33 mouse cellular contexts compared by ENCODE assay signal in the genomic region with DNA sequence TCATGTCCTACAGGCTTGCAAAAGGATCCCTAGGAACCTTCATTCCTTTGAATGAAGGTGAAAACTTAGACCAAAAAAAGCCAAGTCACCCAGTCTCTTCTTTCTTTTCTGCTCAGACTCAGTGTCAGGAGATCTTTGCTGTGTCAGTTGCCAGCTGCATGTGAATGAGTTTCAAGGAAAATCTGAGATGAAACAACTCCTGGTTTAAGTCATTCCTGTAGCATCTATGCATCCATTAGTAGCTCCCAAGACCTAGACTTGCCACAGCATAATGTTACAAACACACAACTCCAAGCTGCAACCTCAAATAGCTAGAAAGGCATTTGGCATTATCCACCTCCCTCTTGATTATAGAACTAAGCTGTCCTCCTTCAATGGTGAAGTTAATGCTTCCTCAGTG. TPM values are rescaled to one million over a fixed set of nuclear protein-coding genes. Genes with fewer than 3 reads are reported as not detected.
"Had no signal": no experiment of that assay in that cellular context is flagged by ENCODE, and none has a peak within 500 bp of the region (broad histone marks: within the 10 kb centered on the region; RNA-seq: fewer than 3 reads in every experiment).

No protein-coding gene starts in this region.

RNA-seq across cellular contexts. Expression of a gene that starts 0.6 kb away (rescaled TPM):
- total RNA-seq: gastrocnemius, adult 18-20 months; gastrocnemius, adult 8-10 months; gastrocnemius, postnatal 14 days; gastrocnemius, postnatal 36 days; layer of hippocampus, adult 18-20 months; layer of hippocampus, postnatal 14 days; layer of hippocampus, postnatal 36 days; left cerebral cortex, adult 18-20 months; left cerebral cortex, postnatal 10 days; left cerebral cortex, postnatal 25 days; left cerebral cortex, postnatal 4 days had no signal
- polyA plus RNA-seq: hindbrain, embryonic 11.5 days; hindbrain, embryonic 13.5 days; hindbrain, embryonic 15.5 days; hindbrain, postnatal 0 days; limb, embryonic 11.5 days; limb, embryonic 13.5 days had no signal

RNA-seq across cellular contexts. Expression of a gene that starts 44.3 kb away (rescaled TPM):
- total RNA-seq: gastrocnemius, adult 18-20 months; gastrocnemius, adult 8-10 months; gastrocnemius, postnatal 14 days; gastrocnemius, postnatal 36 days; heart, postnatal 14 days; heart, postnatal 36 days; hematopoietic stem cell, adult 5-6 weeks; hindbrain, postnatal 0 days; layer of hippocampus, adult 18-20 months; layer of hippocampus, postnatal 14 days; layer of hippocampus, postnatal 36 days; left cerebral cortex, adult 18-20 months; left cerebral cortex, adult 8-10 months; left cerebral cortex, postnatal 10 days; left cerebral cortex, postnatal 25 days; left cerebral cortex, postnatal 4 days had no signal
- polyA plus RNA-seq: gonadal fat pad, adult 2 months; heart, embryonic 11.5 days; heart, embryonic 13.5 days; heart, embryonic 15.5 days; heart, postnatal 0 days; hindbrain, embryonic 11.5 days; hindbrain, embryonic 13.5 days; hindbrain, embryonic 15.5 days; hindbrain, postnatal 0 days; intestine, embryonic 14.5 days; intestine, embryonic 16.5 days; kidney, embryonic 15.5 days; kidney, postnatal 0 days; limb, embryonic 11.5 days; limb, embryonic 13.5 days; limb, embryonic 15.5 days; liver, adult 2 months; liver, embryonic 12.5 days had no signal
